24 mouse cellular contexts compared by ENCODE assay signal in the genomic region with DNA sequence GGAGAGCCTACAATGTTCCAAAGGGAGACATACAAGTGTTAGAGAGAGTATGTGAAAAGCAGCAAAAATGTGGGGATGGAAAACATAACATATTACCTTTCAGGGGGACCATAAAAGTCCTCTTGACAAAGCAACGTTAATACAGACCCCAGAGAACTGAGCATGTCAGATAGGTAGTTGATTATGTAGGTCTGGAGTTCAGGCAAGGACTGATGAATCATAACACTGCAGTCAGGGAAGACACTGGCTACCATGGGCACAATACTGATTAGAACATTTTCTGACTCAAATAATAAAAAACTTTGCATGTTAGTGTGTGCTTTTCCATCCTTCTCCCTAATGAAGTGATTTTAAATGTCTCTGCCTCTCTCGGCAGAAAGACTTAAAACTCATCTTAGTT. TPM values are rescaled to one million over a fixed set of nuclear protein-coding genes. Genes with fewer than 3 reads are reported as not detected.
DNase-seq lines count a peak whose midpoint lies in the region; ATAC-seq and TF ChIP-seq lines count a peak whose summit lies in the region.
"Had no signal": no experiment of that assay in that cellular context is flagged by ENCODE, and none has a peak within 500 bp of the region (broad histone marks: within the 10 kb centered on the region; RNA-seq: fewer than 3 reads in every experiment).

No protein-coding gene starts in this region.

- H3K4me3 ChIP-seq in forebrain, embryonic 14.5 days (ENCODE audit: low read depth, low read length) = no peak overlapping the region
- H3K4me3 ChIP-seq in forebrain, embryonic 13.5 days = no peak overlapping the region
- H3K4me3 ChIP-seq in MEL (ENCODE audit: control insufficient read depth in 1 of 2, insufficient read depth in 1 of 2, low read depth in 2 of 2, low read length in 2 of 2) = peak overlapping the region; percentile 61 to 66
- no peak overlapping the region for H3K4me3 ChIP-seq in hindbrain, embryonic 11.5 days (ENCODE audit: low read depth, low read length)
- H3K4me3 ChIP-seq: hindbrain, embryonic 10.5 days; liver, embryonic 15.5 days; midbrain, embryonic 10.5 days had no signal

- no peak overlapping the region for H3K4me2 ChIP-seq in forebrain, embryonic 14.5 days (ENCODE audit: low read length)
- no peak overlapping the region for H3K4me2 ChIP-seq in forebrain, embryonic 13.5 days
- no peak overlapping the region for H3K4me2 ChIP-seq in hindbrain, embryonic 11.5 days (replicated peaks; ENCODE audit: low read depth, low read length)
- H3K4me2 ChIP-seq: liver, embryonic 15.5 days had no signal

- no peaks in the 10 kb centered on the region for H3K27me3 ChIP-seq in forebrain, embryonic 14.5 days (replicated peaks; ENCODE audit: control insufficient read depth, insufficient read depth, low read length)
- H3K27me3 ChIP-seq in forebrain, embryonic 13.5 days = no peaks in the 10 kb centered on the region
- peaks cover 0 to 5% of the 10 kb centered on the region in 2 experiments; a peak in 2 of 4 replicates for H3K27me3 ChIP-seq in MEL (ENCODE audit: control insufficient read depth in 1 of 2, insufficient read depth in 2 of 2, low read length in 2 of 2)
- no peaks in the 10 kb centered on the region for H3K27me3 ChIP-seq in hindbrain, embryonic 11.5 days (ENCODE audit: control insufficient read depth, insufficient read depth, low read length)
- H3K27me3 ChIP-seq: Patski had no signal

- H3K27ac ChIP-seq in forebrain, embryonic 14.5 days (ENCODE audit: low read depth, low read length) = no peak overlapping the region
- H3K27ac ChIP-seq in forebrain, embryonic 13.5 days = no peak overlapping the region
- H3K27ac ChIP-seq in MEL (ENCODE audit: control insufficient read depth, low read depth, low read length) = no peak overlapping the region
- H3K27ac ChIP-seq in hindbrain, embryonic 11.5 days (ENCODE audit: low read depth, low read length) = no peak overlapping the region
- H3K27ac ChIP-seq: embryonic facial prominence, embryonic 13.5 days; hindbrain, embryonic 10.5 days; hindbrain, postnatal 0 days; liver, embryonic 15.5 days; midbrain, embryonic 10.5 days had no signal

- no peak overlapping the region for H3K9ac ChIP-seq in forebrain, embryonic 14.5 days (ENCODE audit: low read length)
- no peak overlapping the region for H3K9ac ChIP-seq in forebrain, embryonic 13.5 days
- peak overlapping the region; percentile 60 for H3K9ac ChIP-seq in MEL (ENCODE audit: control insufficient read depth, low read depth, low read length, poor library complexity, severe bottlenecking)
- no peak overlapping the region for H3K9ac ChIP-seq in hindbrain, embryonic 11.5 days (ENCODE audit: low read depth, low read length)
- H3K9ac ChIP-seq: embryonic facial prominence, embryonic 13.5 days; liver, embryonic 15.5 days; lung, embryonic 14.5 days had no signal

- H3K9me3 ChIP-seq in forebrain, embryonic 14.5 days (replicated peaks; ENCODE audit: control insufficient read depth, low read length) = no peaks in the 10 kb centered on the region
- H3K9me3 ChIP-seq in forebrain, embryonic 13.5 days (replicated peaks) = no peaks in the 10 kb centered on the region
- H3K9me3 ChIP-seq in MEL (replicated peaks; ENCODE audit: insufficient read depth, low read length) = no peaks in the 10 kb centered on the region
- no peaks in the 10 kb centered on the region for H3K9me3 ChIP-seq in hindbrain, embryonic 11.5 days (ENCODE audit: control insufficient read depth, low read length)
- H3K9me3 ChIP-seq: embryonic facial prominence, embryonic 13.5 days; hindbrain, embryonic 10.5 days; liver, embryonic 15.5 days; midbrain, embryonic 10.5 days had no signal

- intact Hi-C loops in left cerebral cortex, postnatal 10 days (cut with DNase I) = loop anchor here (5.0 kb wide), 1 partner anchor 807 kb away; no protein-coding TSS in a partner anchor

- no peak for TF ChIP-seq EP300 in MEL (IDR thresholded peaks at IDR 0.05; ENCODE audit: low read depth in 1 of 2, low read length in 2 of 2)

- H3K79me2 ChIP-seq in MEL (ENCODE audit: control insufficient read depth, insufficient read depth, low read length, poor library complexity) = no peaks in the 10 kb centered on the region; the same call in 1 of the 2 replicates

- DNase-seq in forebrain, embryonic 14.5 days (ENCODE audit: low spot score) = peak; percentile 23
- DNase-seq in 416B (ENCODE audit: low read depth) (peak; percentile 88), MEL (ENCODE audit: low read depth, low spot score) (peak; percentile 87), ZHBTc4 (ENCODE audit: low read depth, low spot score) (peak; percentile 34)
- no peak for DNase-seq in layer of hippocampus, postnatal 25 days (ENCODE audit: extremely low spot score in 1 of 2, low spot score in 1 of 2)
- no peak for DNase-seq in left cerebral cortex, postnatal 10 days (ENCODE audit: extremely low spot score in 1 of 2, low spot score in 2 of 2)
- no peak for DNase-seq in hindbrain, embryonic 11.5 days (ENCODE audit: low spot score)
- DNase-seq: cerebellum, adult 8-10 months; cerebellum, postnatal 36 days; gastrocnemius, postnatal 10 days; heart, postnatal 14 days; kidney, adult 9 months; kidney, postnatal 10 days; liver; lung, embryonic 14.5 days; right cerebral cortex, postnatal 25 days; thymus, postnatal 14 days had no signal

- ATAC-seq in forebrain, embryonic 14.5 days = no peak
- no peak for ATAC-seq in forebrain, embryonic 13.5 days
- ATAC-seq in hindbrain, embryonic 11.5 days (ENCODE audit: low FRiP score) = no peak

- no peak for TF ChIP-seq CTCF in MEL (IDR thresholded peaks at IDR 0.05 in 2 of 3, conservative IDR thresholded peaks at IDR 0.05 in 1 of 3; ENCODE audit: control insufficient read depth in 1 of 3, insufficient read depth in 1 of 3, low read depth in 2 of 3, low read length in 3 of 3, poor library complexity in 1 of 3, severe bottlenecking in 1 of 3)

- TF ChIP-seq RAD21 in MEL (IDR thresholded peaks at IDR 0.05; ENCODE audit: low read depth, low read length) = no peak

- no peak for TF ChIP-seq POLR2A in MEL (IDR thresholded peaks at IDR 0.05; ENCODE audit: control insufficient read depth in 1 of 2, insufficient read depth in 1 of 2, low read depth in 1 of 2, low read length in 2 of 2, poor library complexity in 1 of 2)

- no peaks in the 10 kb centered on the region for H3K4me1 ChIP-seq in forebrain, embryonic 14.5 days (ENCODE audit: control insufficient read depth, insufficient read depth, low read length)
- no peaks in the 10 kb centered on the region for H3K4me1 ChIP-seq in forebrain, embryonic 13.5 days
- H3K4me1 ChIP-seq in MEL (ENCODE audit: control insufficient read depth in 1 of 2, insufficient read depth in 2 of 2, low read length in 2 of 2) = peaks cover 0 to 6% of the 10 kb centered on the region in 2 experiments; a peak in 2 of 4 replicates
- H3K4me1 ChIP-seq in hindbrain, embryonic 11.5 days (replicated peaks; ENCODE audit: control insufficient read depth, insufficient read depth, low read length) = no peaks in the 10 kb centered on the region
- H3K4me1 ChIP-seq: embryonic facial prominence, embryonic 13.5 days; hindbrain, embryonic 10.5 days; liver, embryonic 15.5 days; midbrain, embryonic 10.5 days had no signal

- H3K36me3 ChIP-seq in forebrain, embryonic 14.5 days (ENCODE audit: control insufficient read depth, insufficient read depth, low read length) = no peaks in the 10 kb centered on the region
- no peaks in the 10 kb centered on the region for H3K36me3 ChIP-seq in forebrain, embryonic 13.5 days (ENCODE audit: poor library complexity, severe bottlenecking)
- H3K36me3 ChIP-seq in MEL (ENCODE audit: control insufficient read depth in 1 of 2, insufficient read depth in 2 of 2, low read length in 2 of 2) = peaks cover 0 to 2% of the 10 kb centered on the region in 2 experiments; a peak in 1 of 4 replicates
- H3K36me3 ChIP-seq in hindbrain, embryonic 11.5 days (ENCODE audit: control insufficient read depth, insufficient read depth, low read length) = no peaks in the 10 kb centered on the region
- H3K36me3 ChIP-seq: embryonic facial prominence, embryonic 13.5 days; hindbrain, embryonic 10.5 days; liver, embryonic 15.5 days; midbrain, embryonic 10.5 days had no signal

- WGBS in forebrain, embryonic 14.5 days = 62% methylated on average over 2 of the region's 2 CpGs
- WGBS in forebrain, embryonic 13.5 days = 63% methylated on average over 2 of the region's 2 CpGs
- 73% methylated on average over 2 of the region's 2 CpGs for WGBS in hindbrain, embryonic 11.5 days

TF ChIP-seq in MEL, 35 proteins besides CTCF, POLR2A, EP300 and RAD21:
- TF ChIP-seq MAX (IDR thresholded peaks at IDR 0.05; ENCODE audit: low read length) (no peak), HCFC1 (IDR thresholded peaks at IDR 0.05; ENCODE audit: low read depth, low read length) (peak; percentile 68), MXI1 (IDR thresholded peaks at IDR 0.05; ENCODE audit: low read depth, low read length) (peak; percentile 46; the same call in 1 of the 2 replicates), MYC (IDR thresholded peaks at IDR 0.05; ENCODE audit: low read depth, low read length) (peak; percentile 46; the same call in 1 of the 2 replicates), SIN3A (IDR thresholded peaks at IDR 0.05; ENCODE audit: low read length) (peak; percentile 80), NRF1 (IDR thresholded peaks at IDR 0.05; ENCODE audit: insufficient read depth, low read depth, low read length, poor library complexity, severe bottlenecking) (peak; percentile 43; the same call in 1 of the 2 replicates), GATA1 (IDR thresholded peaks at IDR 0.05; ENCODE audit: low read depth, low read length) (0 out of 2 replicates have a peak, but pooled peaks have one; percentile 24), MEF2A (IDR thresholded peaks at IDR 0.05; ENCODE audit: extremely low read depth, insufficient replicate concordance, low read depth, low read length, poor library complexity, severe bottlenecking) (no peak)

RNA-seq across cellular contexts. Expression of a gene that starts 8.5 kb away (rescaled TPM):
- 3.6 and 5.0 TPM in 2 replicates for polyA plus RNA-seq in forebrain, embryonic 14.5 days (2014; fragmentation: Nextera tagmentation; extraction: Ambion mirVana)
- polyA plus RNA-seq in forebrain, embryonic 13.5 days (2015; fragmentation: Nextera tagmentation; extraction: Ambion mirVana) = 4.2 and 4.6 TPM in 2 replicates
- total RNA-seq in MEL (2012; rRNA removed) = not detected in 2 replicates
- not detected for polyA plus RNA-seq in MEL (2012; ENCODE audit: insufficient read depth in 1 of 2, insufficient read length in 2 of 2, low read depth in 1 of 2, low replicate concordance in 2 of 2, missing spikeins in 1 of 2)
- total RNA-seq in layer of hippocampus, postnatal 25 days (2021) = 10 to 100 TPM; 29.7 to 34.6 TPM
- 10 to 100 TPM; 69.4 to 71.9 TPM for total RNA-seq in left cerebral cortex, postnatal 10 days (2021)
- polyA plus RNA-seq in hindbrain, embryonic 11.5 days (2014; fragmentation: Nextera tagmentation; extraction: Ambion mirVana) = 2.5 and 3.4 TPM in 2 replicates

Comparison
In these comparisons a context has a peak if more than half of its experiments do, and no peak if none do; other contexts are left out.
1. DNase-seq: peak in forebrain, embryonic 14.5 days (single experiment), 416B (single experiment), MEL (single experiment) and ZHBTc4 (single experiment); none in layer of hippocampus, postnatal 25 days (0 of 2), left cerebral cortex, postnatal 10 days (0 of 2) and hindbrain, embryonic 11.5 days (single experiment).
2. H3K4me3 ChIP-seq: peak in MEL (2 of 2); none in forebrain, embryonic 14.5 days (single experiment), forebrain, embryonic 13.5 days (single experiment) and hindbrain, embryonic 11.5 days (single experiment).